Mouse (Mus musculus) thymus, adult 2 months (tissue): ENCODE data around the gene Uqcc2.

ENCODE experiments used
- CTCF ChIP-seq: fragments of 200-500 bp; IDR thresholded peaks from 2 replicates; pipeline ENCODE4 v1.5.1; 2012; ENCODE audit warnings: mild to moderate bottlenecking, control low read depth, low read length, moderate library complexity, borderline replicate concordance; ENCODE audit not compliant: control insufficient read depth, poor library complexity, insufficient read depth; ENCODE audit errors: extremely low read depth
- POLR2A ChIP-seq: fragments of 200-500 bp; IDR thresholded peaks from 2 replicates; pipeline ENCODE4 v1.6.1; 2012; ENCODE audit warnings: mild to moderate bottlenecking, low read length, control low read depth, moderate library complexity; ENCODE audit not compliant: control insufficient read depth, poor library complexity, insufficient read depth; ENCODE audit errors: extremely low read depth

DNA sequence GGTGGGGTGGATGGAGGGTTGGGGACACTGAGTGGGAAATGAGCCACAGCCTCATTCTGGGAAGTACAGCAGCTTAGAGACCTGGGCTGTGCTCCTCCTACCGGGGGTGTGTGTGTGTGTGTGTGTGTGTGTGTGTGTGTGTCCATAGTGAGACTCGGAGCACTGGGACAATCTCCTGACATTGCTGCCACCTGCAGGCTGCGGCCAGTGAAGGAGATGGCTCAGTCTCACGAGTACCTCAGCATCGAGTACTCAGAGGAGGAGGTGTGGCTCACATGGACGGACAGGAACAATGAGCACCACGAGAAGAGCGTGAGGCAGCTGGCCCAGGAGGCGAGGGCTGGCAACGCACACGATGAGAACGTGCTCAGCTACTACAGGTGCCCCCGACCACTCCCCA is 38.0 kb downstream of the Uqcc2 start:
- TF ChIP-seq CTCF (no peak), POLR2A (no peak)
